Mouse (Mus musculus) urinary bladder, postnatal 25 days (tissue): ENCODE measurements around the gene Aldh3b1.

Source experiments
- DNase-seq: peaks from one replicate; pipeline ENCODE4 v3.0.0; 2022; ENCODE audit warnings: low spot score

Gene Aldh3b1

GRCm38 (mm10) chr19:3880054-3880848 is 49.4 kb downstream of the Aldh3b1 start:
- no peak for DNase-seq

DNA sequence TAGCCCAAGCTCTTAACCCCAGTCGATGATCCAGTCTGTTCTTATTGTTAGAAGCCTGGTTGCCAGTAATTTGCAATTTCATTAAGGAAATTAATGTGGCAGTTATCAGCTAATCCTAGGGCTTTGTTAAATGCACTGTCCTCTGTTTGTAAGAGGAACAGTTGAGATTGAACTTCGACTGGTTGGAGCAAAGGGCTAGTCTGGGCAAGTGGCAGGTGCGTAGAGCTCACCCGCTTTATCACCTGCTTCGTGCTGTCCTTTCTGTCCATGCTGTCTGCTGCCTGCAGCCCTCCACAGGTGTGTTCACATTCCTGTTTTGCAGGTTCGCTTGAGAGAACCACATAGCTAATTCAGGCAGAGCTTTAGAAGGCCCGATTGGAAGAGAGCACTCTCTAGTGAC is 54.6 kb downstream of the Aldh3b1 start:
- no peak for DNase-seq

GRCm38 (mm10) chr19:3872373-3872772 is 57.2 kb downstream of the Aldh3b1 start:
- DNase-seq = no peak

- DNase-seq = no peak
These were observed 58.1 kb downstream of the Aldh3b1 start for GRCm38 (mm10) chr19:3871468-3871867.

- DNase-seq = no peak
These were observed 61.3 kb downstream of the Aldh3b1 start for GRCm38 (mm10) chr19:3868290-3868689.

GRCm38 (mm10) chr19:3864960-3865359 is 64.6 kb downstream of the Aldh3b1 start:
- no peak for DNase-seq
